In the genomic region with DNA sequence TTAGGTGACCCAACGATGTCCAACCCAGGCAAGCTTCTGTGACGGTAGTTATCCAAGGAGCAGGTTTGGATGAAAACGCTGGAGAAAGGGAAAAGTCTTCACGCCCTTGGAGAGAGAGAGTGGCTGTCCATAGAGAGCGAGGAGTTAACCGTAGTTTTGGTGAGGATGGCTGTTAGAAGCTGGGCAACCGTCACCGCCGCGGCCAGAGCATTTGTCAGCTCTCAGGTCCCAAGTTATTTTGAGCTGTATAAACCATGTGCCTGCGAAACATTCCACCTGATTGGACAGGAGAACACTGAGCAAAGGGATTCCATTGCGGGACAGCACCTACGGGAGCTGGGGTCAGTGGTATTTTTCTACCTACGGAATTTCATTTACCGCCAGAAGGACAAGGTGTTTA, we compare ENCODE assay signal across 18 mouse cellular contexts. TPM values are rescaled to one million over a fixed set of nuclear protein-coding genes. Genes with fewer than 3 reads are reported as not detected.
DNase-seq lines count a peak whose midpoint lies in the region; ATAC-seq lines count a peak whose summit lies in the region.
"Had no signal": no experiment of that assay in that cellular context is flagged by ENCODE, and none has a peak within 500 bp of the region (broad histone marks: within the 10 kb centered on the region; RNA-seq: fewer than 3 reads in every experiment).

A gene (minus strand): TSS at position 225 of the 400 bp plus-strand sequence.

- ATAC-seq in hindbrain, embryonic 11.5 days (ENCODE audit: low FRiP score) = no peak
- ATAC-seq: CD4-positive, CD25-positive, alpha-beta regulatory T cell, adult 4 months; liver, postnatal 0 days had no signal

- H3K4me2 ChIP-seq in hindbrain, embryonic 11.5 days (replicated peaks; ENCODE audit: low read depth, low read length) = no peak within 1 kb of the TSS
- H3K4me2 ChIP-seq: hindbrain, embryonic 12.5 days; kidney, embryonic 15.5 days; limb, embryonic 15.5 days; midbrain, embryonic 11.5 days had no signal

- H3K36me3 ChIP-seq in hindbrain, embryonic 11.5 days (ENCODE audit: control insufficient read depth, insufficient read depth, low read length) = no peaks in the 10 kb centered on the region
- H3K36me3 ChIP-seq: hindbrain, embryonic 12.5 days; kidney, embryonic 15.5 days; limb, embryonic 15.5 days had no signal

- intact Hi-C loops in gastrocnemius, postnatal 14 days (cut with DNase I; ENCODE audit: low total_unique reads) = no loop called here
- intact Hi-C loops in heart, postnatal 10 days (cut with DNase I) = loop anchor here (5.0 kb wide), 2 partner anchors 39 to 46 kb away; a partner anchor contains a TSS

- no peak within 1 kb of the TSS for H3K27ac ChIP-seq in hindbrain, embryonic 11.5 days (ENCODE audit: low read depth, low read length)
- H3K27ac ChIP-seq: hindbrain, embryonic 12.5 days; kidney, embryonic 15.5 days; limb, embryonic 15.5 days had no signal

- no peaks in the 10 kb centered on the region for H3K27me3 ChIP-seq in hindbrain, embryonic 11.5 days (ENCODE audit: control insufficient read depth, insufficient read depth, low read length)
- H3K27me3 ChIP-seq: hindbrain, embryonic 12.5 days; kidney, embryonic 15.5 days; limb, embryonic 15.5 days had no signal

- DNase-seq in gastrocnemius, postnatal 14 days = peak; percentile 50
- DNase-seq in heart, adult 9 months (ENCODE audit: low spot score in 2 of 2) = peak; percentile 39 to 59
- DNase-seq in heart, postnatal 10 days = peak; percentile 69 to 74
- DNase-seq in hindbrain, embryonic 11.5 days (ENCODE audit: low spot score) = no peak
- no peak for DNase-seq in embryo, embryonic 11 days
- DNase-seq in testis, postnatal 14 days (ENCODE audit: low spot score) = no peak
- no peak for DNase-seq in kidney, postnatal 10 days
- DNase-seq: cerebellum, postnatal 14 days; liver, postnatal 0 days; thymus, postnatal 4 days had no signal

- H3K4me3 ChIP-seq in hindbrain, embryonic 11.5 days (ENCODE audit: low read depth, low read length) = no peak within 1 kb of the TSS
- H3K4me3 ChIP-seq: hindbrain, embryonic 12.5 days; kidney, embryonic 15.5 days; limb, embryonic 15.5 days had no signal

- WGBS in hindbrain, embryonic 11.5 days = 90% methylated on average over 15 of the region's 15 CpGs

- H3K9ac ChIP-seq in hindbrain, embryonic 11.5 days (ENCODE audit: low read depth, low read length) = no peak within 1 kb of the TSS
- H3K9ac ChIP-seq: hindbrain, embryonic 12.5 days; kidney, embryonic 15.5 days; limb, embryonic 15.5 days; liver, postnatal 0 days had no signal

- H3K9me3 ChIP-seq in hindbrain, embryonic 11.5 days (ENCODE audit: control insufficient read depth, low read length) = no peaks in the 10 kb centered on the region
- H3K9me3 ChIP-seq: hindbrain, embryonic 12.5 days; kidney, embryonic 15.5 days; limb, embryonic 15.5 days had no signal

- H3K4me1 ChIP-seq in hindbrain, embryonic 11.5 days (replicated peaks; ENCODE audit: control insufficient read depth, insufficient read depth, low read length) = no peaks in the 10 kb centered on the region
- H3K4me1 ChIP-seq: hindbrain, embryonic 12.5 days; kidney, embryonic 15.5 days; limb, embryonic 15.5 days had no signal

RNA-seq across cellular contexts. Expression of the gene that starts here (rescaled TPM):
- 100 to 1,000 TPM; 240 to 247 TPM for total RNA-seq in gastrocnemius, postnatal 14 days (2021)
- total RNA-seq in heart, postnatal 10 days (2021) = 10 to 100 TPM; 78.0 to 86.7 TPM
- 0.09 and 0.10 TPM in 2 replicates for polyA plus RNA-seq in hindbrain, embryonic 11.5 days (2014; fragmentation: Nextera tagmentation; extraction: Ambion mirVana)
- total RNA-seq: neutrophil, adult 5-6 weeks had no signal
- polyA plus RNA-seq: CD4-positive, CD25-positive, alpha-beta regulatory T cell, adult 4 months; intestine, embryonic 14.5 days; spleen, adult 2 months had no signal

Comparison
In these comparisons a context has a peak if more than half of its experiments do, and no peak if none do; other contexts are left out.
1. DNase-seq: peak in gastrocnemius, postnatal 14 days (single experiment), heart, adult 9 months (2 of 2) and heart, postnatal 10 days (2 of 2); none in hindbrain, embryonic 11.5 days (single experiment), embryo, embryonic 11 days (single experiment), testis, postnatal 14 days (single experiment) and kidney, postnatal 10 days (single experiment).